Mouse (Mus musculus) cerebellum, adult 9-10 months (tissue): ENCODE measurements around the gene Ptpn3.
"Not testable (repeated sequence)": the region's sequence is repeated elsewhere in the genome, so short reads cannot be mapped to it uniquely, and the experiment has no call there.

Experiments used
- DNase-seq: peaks from one replicate; pipeline ENCODE4 v3.0.0; 2022

Gene Ptpn3

DNA sequence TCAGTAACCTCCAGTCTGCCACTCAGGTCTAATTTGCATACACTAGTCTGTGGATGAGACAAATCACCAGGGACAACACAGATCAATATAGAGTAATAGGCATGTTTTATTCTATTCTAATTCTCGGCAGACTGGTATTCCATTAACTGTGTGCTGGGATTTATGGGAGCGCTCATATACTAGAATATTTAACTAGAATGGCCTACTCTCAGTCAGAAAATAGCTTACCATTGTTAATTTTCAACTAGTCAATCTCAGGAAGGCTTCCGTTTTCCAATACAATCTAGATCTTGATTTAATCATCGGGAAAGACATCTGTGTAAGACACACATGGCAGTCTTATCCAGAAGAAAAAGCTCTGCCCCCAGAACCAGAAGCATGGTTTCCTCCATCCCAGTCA, 3.5 kb downstream of the Ptpn3 start:
- DNase-seq = no peak

DNA sequence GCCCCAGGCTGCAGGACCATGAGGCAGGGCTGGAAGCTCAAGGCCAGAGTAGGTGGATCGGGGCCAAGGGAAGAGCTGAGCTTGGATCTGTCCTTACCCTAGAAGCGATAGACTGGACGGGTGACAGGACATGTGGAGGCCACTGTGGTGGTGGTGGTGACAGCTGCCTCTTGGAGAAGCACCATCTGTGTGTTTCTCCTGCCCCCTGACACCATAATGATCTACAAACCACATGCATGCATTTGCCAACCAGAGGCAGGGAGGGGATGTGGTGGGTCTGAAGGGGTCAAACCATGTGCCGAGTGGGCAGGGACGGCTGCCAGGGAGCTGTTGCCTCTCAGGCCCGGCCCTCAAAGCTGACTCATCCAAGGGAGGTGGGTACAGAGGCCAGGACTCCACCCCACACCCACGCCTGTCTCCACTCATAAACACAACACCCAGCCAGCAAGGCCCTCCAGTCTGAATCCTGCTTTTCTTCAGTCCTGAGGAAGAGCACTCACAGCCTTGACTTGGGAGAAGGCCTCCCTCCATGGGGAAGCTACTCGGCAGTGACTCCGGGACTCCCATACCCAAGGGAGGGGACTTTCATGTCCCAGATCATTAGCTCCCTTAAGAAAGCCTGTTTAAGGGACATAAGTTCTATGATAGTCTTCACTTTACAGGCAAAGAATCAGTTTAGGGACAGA, 6.5 kb downstream of the Ptpn3 start:
- DNase-seq = peak; percentile 86

DNA sequence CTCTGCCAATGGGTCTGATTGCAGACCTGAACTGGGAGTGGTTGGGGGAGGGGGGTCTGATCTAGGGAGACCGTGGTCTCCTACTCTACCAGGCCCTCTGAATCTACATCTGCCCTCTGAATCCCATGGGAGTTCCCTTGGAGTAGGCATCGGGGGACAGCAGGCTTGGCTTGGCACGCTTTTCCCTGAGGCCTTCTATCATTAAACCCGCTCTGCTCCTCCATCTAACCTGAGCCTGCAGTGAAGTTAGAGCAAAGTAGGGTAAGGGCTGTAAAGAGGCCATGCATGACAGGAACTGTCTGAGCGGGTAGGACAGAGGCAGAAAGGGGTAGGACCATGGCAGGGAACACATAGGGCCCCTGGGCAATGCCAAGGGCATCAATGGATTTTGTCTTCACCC, 9.0 kb downstream of the Ptpn3 start:
- no peak for DNase-seq

DNA sequence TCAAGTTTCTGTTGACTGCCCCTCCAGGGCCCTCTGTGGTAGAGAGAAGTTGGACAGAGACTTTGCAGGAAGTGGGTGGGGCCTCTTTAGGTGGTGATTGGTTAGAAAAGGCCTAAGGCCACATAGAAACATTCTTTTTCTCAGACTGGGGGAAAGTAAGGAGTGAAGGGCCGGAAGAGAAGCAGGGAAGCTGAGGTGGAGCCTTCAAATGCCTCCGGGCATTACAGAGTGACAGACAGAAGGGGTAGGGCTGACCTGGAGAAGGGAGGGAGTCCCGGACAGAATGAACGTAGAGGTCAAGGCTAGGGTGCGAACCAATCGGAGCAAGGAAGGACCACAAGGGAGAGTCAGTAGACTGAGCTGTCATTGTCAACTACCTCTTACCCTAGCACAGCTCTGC, 11.6 kb downstream of the Ptpn3 start:
- DNase-seq = no peak

DNA sequence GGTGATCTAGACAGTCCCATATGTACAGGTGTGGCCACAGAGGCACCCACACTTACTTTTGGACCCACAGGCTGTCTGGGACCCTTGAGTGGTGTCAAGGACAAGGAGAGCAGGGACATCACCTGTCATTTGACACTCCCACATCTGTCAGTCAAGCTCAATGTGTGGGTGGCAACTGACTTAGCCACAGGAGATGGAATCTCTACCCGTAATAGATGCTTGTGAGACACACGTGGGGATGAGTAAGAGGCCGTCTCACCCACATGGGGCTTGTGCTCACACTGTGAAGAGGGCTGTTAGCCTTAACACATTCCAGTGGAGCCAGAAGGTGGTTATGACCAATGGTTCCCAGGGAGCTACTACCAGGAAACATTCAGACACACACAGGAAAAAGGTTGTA, 13.8 kb downstream of the Ptpn3 start:
- DNase-seq = no peak

DNA sequence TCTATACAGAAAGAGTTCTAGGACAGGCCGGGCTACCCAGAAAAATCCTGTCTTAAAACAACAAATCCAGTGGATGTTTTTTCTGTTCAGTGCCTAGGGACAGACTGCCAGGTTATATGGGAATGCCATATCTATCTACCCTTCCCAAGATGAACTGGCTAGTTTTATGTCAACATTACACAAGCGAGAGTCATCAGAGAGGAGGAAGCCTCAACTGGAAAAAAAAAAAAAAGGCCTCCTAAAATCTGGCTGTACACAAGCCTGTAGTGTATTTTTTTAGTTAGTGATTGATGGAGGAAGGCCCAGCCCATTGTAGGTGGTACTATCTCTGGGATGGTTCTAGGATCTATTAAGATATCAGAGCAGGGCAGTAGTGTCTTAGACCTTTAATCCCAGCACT, 16.4 kb downstream of the Ptpn3 start:
- DNase-seq = no peak

DNA sequence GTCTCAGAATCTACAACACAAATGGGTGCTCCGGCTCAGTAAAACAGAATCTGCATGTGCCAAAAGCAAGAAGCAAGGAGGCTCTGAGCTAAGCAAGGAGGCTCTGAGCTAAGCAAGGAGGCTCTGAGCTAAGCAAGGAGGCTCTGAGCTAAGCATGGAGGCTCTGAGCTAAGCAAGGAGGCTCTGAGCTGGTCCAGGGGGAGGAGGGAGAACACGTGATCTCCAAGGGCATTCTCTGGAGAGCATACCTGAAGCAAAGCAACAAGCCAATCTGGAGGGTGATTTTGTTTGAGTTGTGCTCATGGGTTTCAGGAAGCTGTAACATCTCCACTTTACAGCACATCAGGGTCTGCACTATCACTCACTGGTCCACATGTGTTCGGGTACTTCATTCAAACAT, 18.4 kb downstream of the Ptpn3 start:
- no peak for DNase-seq

DNA sequence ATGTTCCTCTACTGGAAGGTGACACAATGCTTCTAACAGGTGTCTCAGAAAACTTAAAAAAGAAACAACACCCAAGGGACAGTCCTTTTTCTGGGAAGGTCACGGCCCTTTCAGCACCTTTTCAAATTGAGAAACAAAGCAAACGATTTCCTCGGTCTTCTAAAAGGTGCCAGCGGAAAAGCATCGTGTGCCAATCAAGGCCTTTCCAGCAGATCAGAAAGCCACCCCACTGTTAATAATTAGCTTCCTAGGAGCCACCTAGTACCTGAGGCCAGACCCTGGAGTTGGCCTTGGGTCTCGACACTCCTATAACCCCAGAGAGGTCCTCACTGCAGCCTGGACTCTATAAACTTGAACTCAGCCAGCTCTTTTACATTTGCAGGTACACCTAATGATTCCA, 19.0 kb downstream of the Ptpn3 start:
- DNase-seq = no peak

DNA sequence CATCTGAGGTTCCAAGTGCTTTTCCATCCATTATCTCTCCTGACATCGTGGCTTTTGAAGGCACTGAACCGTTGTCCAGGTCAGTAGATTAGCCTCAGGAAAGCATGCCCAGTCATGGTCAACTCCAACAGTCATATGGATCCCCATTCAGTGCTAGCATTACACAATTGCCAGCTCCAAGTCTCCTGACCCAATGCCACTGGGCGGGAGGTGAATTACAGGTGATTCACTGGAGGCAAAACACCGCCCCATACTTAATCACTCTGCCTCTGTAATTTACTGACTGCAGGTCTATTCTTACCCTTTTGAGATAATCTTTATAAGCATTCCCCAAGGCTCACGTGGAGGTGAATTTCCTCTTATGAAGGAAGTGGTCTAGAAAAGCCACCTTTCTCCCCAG, 19.5 kb downstream of the Ptpn3 start:
- no peak for DNase-seq

DNA sequence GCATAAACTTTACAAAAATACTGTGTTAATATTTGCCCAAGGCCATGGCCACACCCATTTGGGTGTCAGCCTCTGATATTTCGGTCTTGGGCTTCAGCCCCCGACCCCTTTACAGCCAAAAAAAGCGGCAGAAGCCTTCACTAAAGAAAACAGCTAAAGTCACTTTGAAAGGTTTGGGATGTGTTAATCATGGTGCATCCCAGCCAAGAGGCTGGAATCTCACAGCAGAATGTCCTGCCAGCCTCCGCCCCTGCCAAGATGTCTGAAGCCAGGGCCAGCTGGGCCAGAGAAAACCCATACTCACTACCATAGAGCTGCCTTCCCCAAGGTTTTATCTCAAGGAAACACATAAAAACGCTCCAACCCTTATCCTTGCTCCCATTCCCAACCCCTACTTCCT, 20.7 kb downstream of the Ptpn3 start:
- peak; percentile 69 for DNase-seq

DNA sequence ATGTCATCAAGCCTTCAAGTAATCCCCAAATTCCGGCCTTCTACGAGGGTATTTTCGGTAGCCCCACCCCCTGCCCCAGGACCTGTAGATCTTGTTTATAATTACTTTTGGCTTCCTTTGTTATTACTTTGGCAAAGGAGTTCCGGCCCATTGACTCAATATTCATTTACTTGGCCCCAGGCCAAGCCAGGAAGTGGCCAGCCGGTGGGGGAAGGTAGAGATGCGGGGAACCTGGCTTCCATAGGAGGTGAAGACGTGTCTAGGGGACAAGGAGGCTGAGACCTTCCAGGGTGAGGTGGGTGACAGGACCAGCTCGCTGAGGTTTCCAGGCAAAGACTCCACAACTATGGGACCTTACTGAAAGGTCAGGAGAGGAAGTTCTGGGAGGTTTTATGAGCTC, 22.4 kb downstream of the Ptpn3 start:
- DNase-seq = no peak

DNA sequence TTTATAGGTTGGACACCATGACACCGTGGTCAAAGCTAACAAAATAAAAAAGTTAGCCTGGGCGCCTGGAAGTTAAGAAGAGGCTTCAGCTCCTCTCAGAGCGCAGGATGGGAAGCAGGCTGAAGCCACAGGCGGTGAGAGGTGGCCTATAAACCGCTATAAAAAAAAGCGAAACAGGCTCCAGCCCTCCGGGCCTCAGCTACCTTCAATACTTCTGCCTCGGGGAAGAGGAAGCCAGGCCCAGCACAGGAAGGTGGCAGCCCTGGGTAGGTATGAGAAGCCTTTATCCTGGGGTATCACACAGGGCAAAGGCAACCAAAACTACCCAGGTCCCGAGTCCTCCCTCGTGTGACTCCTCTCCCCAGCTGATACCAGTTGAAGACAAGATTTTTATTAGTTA, 22.8 kb downstream of the Ptpn3 start:
- no peak for DNase-seq

DNA sequence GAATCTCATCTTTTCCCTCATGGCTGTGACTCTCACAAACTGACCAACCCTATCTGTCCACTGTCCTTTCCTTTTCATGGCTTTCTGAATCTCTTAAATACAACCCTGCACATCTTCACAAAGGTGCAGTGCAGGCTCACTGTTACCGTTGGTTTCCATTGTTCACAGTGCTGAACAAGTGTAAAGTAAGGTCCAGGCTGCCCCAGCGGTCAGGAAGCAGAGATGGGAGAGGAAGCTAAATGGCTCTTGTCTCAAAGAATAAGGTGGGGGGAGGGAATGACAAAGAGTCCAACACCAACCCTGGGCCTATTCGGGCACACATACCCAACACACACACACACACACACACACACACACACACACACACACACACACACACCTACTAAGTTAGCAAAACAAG, 24.0 kb downstream of the Ptpn3 start:
- DNase-seq = no peak

DNA sequence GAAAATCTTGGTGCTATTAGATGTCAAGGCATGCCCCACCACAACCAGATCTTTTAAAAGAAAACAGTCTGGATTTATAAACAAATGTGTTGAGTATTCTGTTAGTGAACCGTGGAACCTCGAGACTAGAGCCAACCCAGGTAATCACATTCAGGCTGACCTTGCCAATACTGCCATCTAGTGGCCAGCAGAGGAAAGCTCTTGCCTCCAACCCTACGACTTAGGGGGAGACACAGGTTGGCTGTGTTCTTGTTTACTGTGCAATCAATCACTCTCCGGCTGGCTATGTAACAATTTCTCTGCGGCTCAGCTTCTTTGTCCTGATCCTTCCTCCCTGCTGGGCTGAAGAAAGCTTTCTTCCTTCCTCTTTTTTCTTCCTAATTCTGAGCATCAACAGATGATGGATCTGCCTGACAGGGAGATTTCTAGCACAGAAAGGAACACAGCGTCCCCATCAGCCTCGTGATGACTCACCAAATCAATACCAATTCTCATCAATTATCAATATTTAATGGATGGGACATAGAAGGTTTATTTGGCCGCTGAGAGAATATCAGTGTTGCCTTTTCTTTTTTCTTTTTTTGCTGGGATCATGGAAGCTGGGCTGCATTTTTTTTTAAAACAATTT, 26.4 kb downstream of the Ptpn3 start:
- DNase-seq = peak; percentile 83

DNA sequence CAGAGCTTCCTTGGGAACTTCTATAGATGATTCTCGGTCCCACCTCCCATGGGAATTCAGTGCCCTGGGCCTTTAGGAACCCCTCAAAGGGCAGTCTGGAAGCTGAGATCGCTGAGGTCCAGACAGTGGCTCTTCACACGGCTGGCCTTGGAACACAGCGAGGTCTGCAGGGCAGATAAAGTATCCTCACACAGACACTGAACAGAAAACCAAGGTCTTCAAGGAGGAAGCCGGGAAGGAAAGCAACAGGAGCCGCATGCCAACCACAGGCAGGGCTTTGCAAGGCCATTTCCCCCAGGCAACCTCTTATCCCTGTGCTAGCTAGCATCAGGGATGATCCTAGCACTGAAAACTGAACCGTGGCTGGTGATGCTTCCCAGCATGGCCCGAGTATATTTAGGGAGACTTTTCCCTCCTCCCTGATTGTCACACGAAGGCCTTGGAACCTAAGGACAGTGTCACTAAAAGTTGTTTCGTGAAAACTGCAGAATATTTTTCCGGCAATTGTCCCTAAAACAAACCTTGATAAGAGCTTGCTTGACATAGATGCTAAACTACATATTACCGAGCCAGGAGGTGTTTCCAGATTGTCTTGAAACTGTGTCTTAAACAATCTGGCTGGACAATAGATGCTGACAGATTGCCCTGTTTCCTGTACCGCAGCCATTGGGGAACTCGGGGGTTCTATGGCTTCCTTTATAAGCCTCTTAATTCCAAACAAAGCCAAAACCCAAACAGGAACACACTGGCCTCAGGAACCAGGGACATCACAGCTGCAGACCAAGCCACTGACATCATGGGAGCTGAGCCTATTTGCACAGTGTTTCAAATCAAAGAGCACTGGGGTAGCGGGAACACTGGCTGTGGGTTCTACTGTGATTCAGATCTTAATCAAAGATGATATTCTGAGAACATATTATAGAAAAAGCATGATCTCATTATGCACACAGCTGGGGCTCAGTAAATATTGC, 27.8 kb downstream of the Ptpn3 start:
- DNase-seq = no peak

DNA sequence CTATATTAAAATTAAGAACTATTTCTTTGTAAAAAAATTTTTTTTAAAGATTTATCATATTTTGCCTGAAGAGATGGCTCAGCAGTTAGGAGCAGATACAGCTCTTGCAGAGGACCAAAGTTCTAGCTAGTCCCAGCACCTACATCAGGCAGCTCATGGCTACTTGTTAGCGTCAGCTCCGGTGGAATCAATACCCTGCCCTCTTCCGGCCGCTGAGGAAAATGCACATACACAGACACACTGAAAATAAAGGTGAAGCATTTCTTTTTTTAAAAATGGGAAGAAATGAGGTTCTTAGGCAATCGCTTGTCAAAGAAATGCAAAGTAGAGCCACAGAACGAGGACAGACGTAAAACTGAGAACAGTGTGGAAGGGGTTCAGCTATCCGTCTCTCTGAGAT, 30.6 kb downstream of the Ptpn3 start:
- DNase-seq = no peak

DNA sequence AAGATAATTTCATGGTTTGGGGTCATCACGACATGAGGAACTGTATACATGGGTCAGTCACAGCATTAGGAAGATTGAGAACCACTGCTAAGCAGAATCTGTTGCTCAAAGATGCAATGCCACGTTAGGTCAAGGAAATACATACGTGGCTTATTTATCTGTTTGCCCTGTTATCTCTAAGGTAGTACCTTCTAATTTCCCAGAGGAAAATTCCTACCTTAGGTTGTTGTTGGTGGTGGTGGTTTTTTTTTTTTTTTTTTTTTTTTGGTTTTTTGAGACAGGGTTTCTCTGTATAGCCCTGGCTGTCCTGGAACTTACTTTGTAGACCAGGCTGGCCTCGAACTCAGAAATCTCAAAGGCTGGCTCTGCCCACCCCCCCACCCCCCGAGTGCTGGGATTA, 31.1 kb downstream of the Ptpn3 start:
- not testable (repeated sequence) for DNase-seq

DNA sequence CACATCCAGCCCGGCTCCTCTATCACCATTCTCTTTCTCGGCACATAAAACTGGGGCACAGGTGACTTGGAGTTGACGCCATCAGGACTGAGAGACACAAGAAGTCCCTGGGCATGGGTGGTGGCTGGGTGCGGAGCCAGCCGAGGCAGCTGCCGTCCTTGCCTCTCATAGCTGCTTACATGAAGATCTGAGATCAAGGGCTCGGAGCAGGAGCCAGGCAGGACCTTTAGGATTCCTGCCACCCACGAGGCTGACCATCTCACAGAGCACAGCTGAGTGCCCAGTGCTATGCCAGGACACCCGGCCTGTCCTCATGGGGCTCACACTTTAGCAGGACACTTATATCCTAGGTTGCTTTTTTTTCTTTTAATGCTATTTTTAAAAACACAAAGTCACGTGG, 32.3 kb downstream of the Ptpn3 start:
- DNase-seq = no peak

DNA sequence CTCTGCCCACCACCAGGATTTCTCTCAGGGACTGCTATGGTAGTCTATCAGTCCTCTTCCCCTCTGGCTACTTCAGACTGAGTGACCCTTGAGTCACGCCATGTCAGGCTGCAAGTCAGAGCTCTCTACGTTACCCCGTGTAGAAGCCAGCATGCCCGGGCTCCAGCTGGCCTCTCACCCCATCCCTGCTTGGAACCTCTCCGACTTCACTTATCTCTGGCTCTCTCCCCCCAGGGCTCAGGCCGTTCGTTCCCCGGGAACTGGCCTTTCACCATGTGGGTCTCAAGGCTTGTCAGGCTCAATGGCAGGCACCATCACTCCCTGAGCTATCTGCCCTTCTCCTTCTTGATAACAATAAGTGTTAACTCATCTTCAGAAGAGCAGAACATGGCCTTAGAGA, 33.3 kb downstream of the Ptpn3 start:
- DNase-seq = no peak

DNA sequence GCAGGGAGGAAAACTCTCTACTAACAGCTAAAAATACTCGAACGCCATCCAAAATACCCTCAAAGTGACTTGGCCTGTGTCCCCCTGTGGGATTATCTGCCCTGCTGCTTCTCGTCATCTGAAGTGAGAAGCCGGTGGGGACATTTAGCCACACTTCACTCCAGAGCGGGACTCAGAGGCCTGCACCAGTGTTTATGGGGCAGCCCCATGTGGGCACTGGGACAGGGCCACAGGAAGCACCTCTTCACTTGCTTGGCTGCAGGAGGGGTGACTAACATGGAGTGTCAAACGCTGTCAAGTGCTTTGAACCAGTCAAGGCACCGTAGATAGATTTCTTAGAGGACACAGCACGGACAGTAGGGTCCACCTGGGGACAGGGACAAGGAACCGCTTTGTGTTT, 35.2 kb downstream of the Ptpn3 start:
- no peak for DNase-seq

DNA sequence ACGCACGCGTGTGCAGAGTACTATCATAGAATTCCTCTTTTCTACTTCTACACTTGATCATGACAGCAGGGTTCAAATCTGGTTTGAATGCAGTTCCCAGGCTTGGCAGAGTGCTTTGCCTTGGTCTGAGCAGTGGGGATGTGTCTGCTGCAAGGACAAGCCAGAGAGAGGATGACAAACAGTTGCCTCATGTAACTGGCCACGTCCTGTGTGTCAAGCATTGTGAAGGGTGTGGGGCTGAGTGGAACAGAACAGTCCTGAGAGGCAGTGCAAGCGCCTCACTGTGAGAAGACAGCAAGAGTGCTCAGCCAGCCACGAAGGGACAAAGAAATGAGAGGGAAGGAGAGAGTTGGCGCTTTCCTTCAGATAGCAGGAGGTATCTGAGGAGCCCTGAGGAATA, 37.9 kb downstream of the Ptpn3 start:
- no peak for DNase-seq

DNA sequence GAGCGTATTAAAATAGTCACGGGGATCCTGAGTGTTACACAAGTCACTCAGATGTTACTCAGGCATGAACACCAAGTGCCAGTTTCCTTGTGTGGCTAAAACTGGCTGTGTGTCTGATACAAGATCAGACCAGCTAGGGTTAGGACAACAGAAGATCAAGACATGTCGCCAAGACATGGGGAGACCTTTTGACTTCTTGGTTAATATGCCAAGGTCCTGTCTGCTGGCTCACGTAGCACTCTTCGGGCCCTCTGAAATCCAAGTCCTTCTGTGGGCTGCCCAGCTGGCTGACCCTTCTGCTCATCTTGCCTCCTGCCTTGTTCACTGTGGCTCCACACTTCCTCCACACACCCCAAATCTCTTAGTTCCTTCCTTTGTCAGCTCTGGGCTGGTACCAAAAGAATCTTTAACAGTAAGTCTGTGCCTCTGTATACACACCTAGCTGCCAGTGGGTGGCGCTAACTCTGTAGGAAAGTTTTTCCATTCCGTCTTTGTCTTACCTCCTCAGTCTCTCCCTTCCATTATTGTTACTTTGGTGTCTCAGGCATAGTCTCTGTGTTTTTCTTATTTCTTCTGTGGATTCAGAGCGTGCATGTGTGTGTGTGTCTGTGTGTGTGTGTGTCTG, 38.5 kb downstream of the Ptpn3 start:
- no peak for DNase-seq

DNA sequence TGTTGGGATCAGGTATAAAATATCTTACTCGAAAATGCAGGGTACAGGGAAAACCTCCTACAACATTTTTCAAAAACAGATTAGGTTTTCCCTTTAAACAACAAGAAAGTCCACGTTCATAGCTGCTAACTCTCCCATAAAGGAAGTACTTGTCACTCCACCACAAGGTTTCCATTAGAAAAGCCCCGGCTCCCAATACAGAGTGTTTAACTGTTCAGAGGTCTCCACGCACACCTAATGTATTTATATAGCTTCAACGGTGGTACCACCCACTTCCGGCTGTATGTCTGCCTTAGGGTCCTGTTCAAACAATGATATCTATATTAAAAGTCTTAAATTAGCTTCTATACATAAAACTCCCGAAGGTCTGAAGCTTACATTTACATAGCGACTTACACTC, 39.2 kb downstream of the Ptpn3 start:
- no peak for DNase-seq

DNA sequence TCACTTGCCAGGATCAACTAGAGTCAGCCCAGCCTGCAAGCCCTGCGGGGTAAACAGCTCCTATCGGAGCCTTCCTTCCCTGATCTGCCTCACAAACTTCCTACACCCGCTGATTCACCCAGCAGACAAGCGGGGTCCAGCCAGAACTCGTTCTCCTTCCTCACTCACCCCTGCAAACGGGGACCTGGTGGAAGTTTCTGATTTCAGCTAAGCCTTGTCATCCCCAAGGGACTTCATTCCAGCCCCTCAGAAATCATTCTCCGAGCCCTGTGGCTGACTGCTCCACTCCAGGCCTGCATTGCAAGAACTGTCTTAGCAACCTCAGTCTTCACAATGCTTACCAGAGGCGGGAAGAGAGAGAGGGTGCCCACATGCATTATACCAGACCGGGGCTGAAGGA, 39.8 kb downstream of the Ptpn3 start:
- DNase-seq = no peak
